Mouse (Mus musculus) stomach, embryonic 15.5 days (tissue): Measurements from ENCODE around the gene Slc27a4. TPM values are rescaled to one million over a fixed set of nuclear protein-coding genes. Genes with fewer than 3 reads are reported as not detected.

Source experiments
- ATAC-seq: fragments of 200-750 bp; cut with Nextera tagmentation; 2 replicates; pipeline ENCODE4 v1.8.0; 2017; ENCODE audit warnings: low read depth, moderate number of reproducible peaks, moderate TSS enrichment; ENCODE audit not compliant: insufficient read depth, low FRiP score
- H3K27ac ChIP-seq: fragments of 300-500 bp; sonication (generic); 2 replicates; pipeline ENCODE4 v1.5.1; 2015; ENCODE audit warnings: mild to moderate bottlenecking, inconsistent platforms
- H3K27me3 ChIP-seq: fragments of 300-500 bp; sonication (generic); replicated peaks from 2 replicates; pipeline ENCODE4 v1.6.1; 2015; ENCODE audit warnings: inconsistent platforms
- H3K36me3 ChIP-seq: fragments of 300-500 bp; sonication (generic); 2 replicates; pipeline ENCODE4 v1.6.1; 2015; ENCODE audit warnings: inconsistent platforms
- H3K4me1 ChIP-seq: fragments of 300-500 bp; sonication (generic); 2 replicates; pipeline ENCODE4 v1.6.1; 2015; ENCODE audit warnings: inconsistent platforms
- H3K4me2 ChIP-seq: fragments of 300-500 bp; sonication (generic); 2 replicates; pipeline ENCODE4 v1.6.1; 2015; ENCODE audit warnings: mild to moderate bottlenecking, inconsistent platforms
- H3K4me3 ChIP-seq: fragments of 300-500 bp; sonication (generic); replicated peaks from 2 replicates; pipeline ENCODE4 v1.5.1; 2015; ENCODE audit warnings: inconsistent platforms
- H3K9ac ChIP-seq: fragments of 300-500 bp; sonication (generic); 2 replicates; pipeline ENCODE4 v1.6.1; 2015; ENCODE audit warnings: inconsistent platforms
- H3K9me3 ChIP-seq: fragments of 300-500 bp; sonication (generic); 2 replicates; pipeline ENCODE4 v1.6.1; 2016; ENCODE audit warnings: inconsistent platforms
- WGBS: fragments of 180-500 bp; shearing (Covaris S2); methylation state at CpG from one replicate; pipeline ENCODE4 v1.1.7; 2015; 5-methylcytosine and 5-hydroxymethylcytosine counted together
- polyA plus RNA-seq: library from polyadenylated mRNA; unstranded; fragments of >200 nt; fragmentation: Nextera tagmentation; extraction: Ambion mirVana; gene quantifications from 2 replicates; pipeline ENCODE4 v1.2.1, GENCODE M21; 2015

The Slc27a4 gene
- polyA plus RNA-seq, 1 experiment from 2014 or later = 19.7 TPM

DNA sequence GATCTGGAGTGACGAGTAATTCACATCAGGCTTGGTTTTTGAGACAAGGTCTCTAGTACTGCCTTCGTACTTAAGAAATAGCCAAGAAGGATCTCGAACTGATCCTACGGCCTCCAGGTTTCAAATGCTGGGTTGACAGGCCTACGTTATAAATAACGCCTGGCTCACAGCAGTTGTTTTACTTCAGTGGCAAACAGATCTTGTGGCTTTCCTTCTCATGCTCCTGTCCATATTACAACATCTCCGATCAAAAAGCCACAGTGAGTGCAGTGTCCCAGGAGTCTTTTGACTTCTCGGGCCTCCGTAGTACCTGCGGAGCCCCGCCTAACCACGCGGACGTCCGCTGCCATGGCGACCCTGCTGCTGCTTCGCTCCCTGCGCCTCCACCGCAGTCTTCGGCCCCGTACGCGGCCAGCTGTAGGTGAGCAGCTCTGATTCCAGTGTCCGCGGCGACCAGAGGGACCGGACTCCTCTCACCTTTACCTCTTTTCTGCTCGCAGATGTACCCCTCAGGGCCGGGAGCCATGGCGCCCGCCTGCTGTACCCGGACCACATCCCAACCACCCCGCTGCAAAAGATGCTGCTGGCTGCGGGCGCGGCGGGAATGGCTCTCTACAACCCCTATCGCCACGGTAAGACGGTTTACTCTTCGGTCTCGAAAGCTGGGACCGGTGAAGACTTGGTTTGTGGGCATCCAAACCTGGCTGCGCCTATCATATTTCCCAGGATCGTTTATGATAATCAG, 14.3 kb upstream of the Slc27a4 start, which contains the start of gene Trub2:
Gene Trub2, minus strand, starts transcription at position 566 of the 745 bp plus-strand sequence.
- peak; percentile 85 for ATAC-seq
- Histone ChIP-seq H3K27me3 (no peaks in the 10 kb centered on the region), H3K9me3 (no peaks in the 10 kb centered on the region), H3K36me3 (peaks cover 31% of the 10 kb centered on the region), H3K9ac (peak within 1 kb of the TSS; percentile 54), H3K4me2 (peak within 1 kb of the TSS; percentile 87), H3K27ac (peak within 1 kb of the TSS; percentile 73), H3K4me1 (peaks cover 16% of the 10 kb centered on the region), H3K4me3 (peak within 1 kb of the TSS; percentile 65)
- under 1% methylated on average over 45 of the region's 45 CpGs for WGBS

DNA sequence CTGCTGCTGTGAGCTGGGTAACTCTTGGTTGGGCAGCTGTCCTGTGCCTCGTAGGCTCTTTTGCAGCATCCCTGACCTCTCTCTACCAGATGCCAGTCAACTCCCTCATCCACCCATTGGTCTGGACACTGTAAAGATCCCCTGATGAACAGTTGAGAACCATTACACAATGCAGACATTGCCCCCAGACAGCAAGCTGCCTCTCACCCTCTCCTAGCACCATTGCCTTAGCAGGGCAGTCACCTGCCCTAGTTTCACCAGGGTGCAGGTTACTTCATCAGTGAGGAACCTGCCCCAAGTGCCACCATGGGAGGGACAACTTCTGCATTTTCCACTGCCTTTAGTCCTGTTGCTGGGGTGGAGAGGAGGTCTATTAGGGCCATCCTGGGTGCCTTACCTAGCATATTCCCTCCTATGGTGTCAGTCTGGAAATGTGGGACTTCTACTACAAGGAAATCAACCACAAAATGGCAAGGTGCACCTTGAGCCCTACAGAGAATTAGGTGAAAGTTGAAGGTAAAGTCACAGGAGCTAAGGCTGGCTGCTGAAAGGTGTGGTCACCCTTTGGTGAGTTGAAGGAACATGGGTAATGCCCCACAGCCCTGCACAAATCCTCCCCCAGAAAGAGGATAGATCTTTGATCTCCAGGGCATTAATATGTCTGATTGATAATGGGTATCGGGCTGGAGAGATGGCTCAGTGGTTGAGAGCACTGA, 9.5 kb upstream of the Slc27a4 start:
- peaks cover 28% of the 10 kb centered on the region for H3K36me3 ChIP-seq
- no peaks in the 10 kb centered on the region for H3K9me3 ChIP-seq
- no peak overlapping the region for H3K4me2 ChIP-seq
- 0 out of 2 replicates have a peak, but pooled peaks cover 8% of the 10 kb centered on the region for H3K4me1 ChIP-seq
- no peak for ATAC-seq
- WGBS = 88% methylated on average over 2 of the region's 2 CpGs
- no peak overlapping the region for H3K27ac ChIP-seq
- H3K27me3 ChIP-seq = no peaks in the 10 kb centered on the region
- H3K4me3 ChIP-seq = no peak overlapping the region
- no peak overlapping the region for H3K9ac ChIP-seq

- Histone ChIP-seq H3K9ac (peak overlapping the region; percentile 83), H3K9me3 (no peaks in the 10 kb centered on the region), H3K27me3 (no peaks in the 10 kb centered on the region), H3K36me3 (peaks cover 24% of the 10 kb centered on the region), H3K27ac (peak overlapping the region; percentile 81), H3K4me3 (peak overlapping the region; percentile 86), H3K4me1 (peaks cover 9% of the 10 kb centered on the region; the same call in 1 of the 2 replicates), H3K4me2 (peak overlapping the region; percentile 81)
- ATAC-seq = peak; percentile 1; the same call in 1 of the 2 replicates
- under 1% methylated on average over 37 of the region's 39 CpGs for WGBS
These were observed 380 bp downstream of the Slc27a4 start for GRCm38 (mm10) chr2:29802827-29803201.

DNA sequence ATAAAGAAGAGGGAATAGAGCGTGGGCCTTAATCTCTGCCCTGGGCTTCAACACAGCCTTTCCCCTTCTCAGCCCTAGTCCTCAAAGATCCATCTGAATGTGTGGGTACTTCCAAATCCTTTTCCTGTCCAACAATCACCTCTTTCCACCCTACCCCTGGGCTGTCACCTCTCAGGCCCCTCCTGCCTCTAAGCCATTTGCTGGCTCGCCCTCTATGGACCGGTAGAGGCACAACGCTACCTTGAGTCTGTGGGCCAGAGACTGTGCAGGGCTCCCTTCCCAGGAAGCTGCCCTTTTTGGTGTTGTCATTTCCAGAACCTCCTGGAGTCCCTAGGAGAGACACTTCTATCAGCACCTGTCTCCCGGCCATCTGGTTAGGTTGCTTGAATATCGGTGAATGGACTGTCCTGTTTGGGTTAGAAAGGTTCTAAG, 982 bp downstream of the Slc27a4 start:
- Histone ChIP-seq H3K4me2 (peak overlapping the region; percentile 81), H3K36me3 (peaks cover 27% of the 10 kb centered on the region), H3K27me3 (no peaks in the 10 kb centered on the region), H3K4me1 (peaks cover 9% of the 10 kb centered on the region; the same call in 1 of the 2 replicates), H3K4me3 (peak overlapping the region; percentile 86), H3K9me3 (no peaks in the 10 kb centered on the region), H3K27ac (no peak overlapping the region), H3K9ac (peak overlapping the region; percentile 83)
- 21% methylated on average over 6 of the region's 6 CpGs for WGBS
- peak; percentile 33; the same call in 1 of the 2 replicates for ATAC-seq

GRCm38 (mm10) chr2:29815678-29816371, 13.4 kb downstream of the Slc27a4 start:
- peaks cover 10% of the 10 kb centered on the region for H3K4me1 ChIP-seq

DNA sequence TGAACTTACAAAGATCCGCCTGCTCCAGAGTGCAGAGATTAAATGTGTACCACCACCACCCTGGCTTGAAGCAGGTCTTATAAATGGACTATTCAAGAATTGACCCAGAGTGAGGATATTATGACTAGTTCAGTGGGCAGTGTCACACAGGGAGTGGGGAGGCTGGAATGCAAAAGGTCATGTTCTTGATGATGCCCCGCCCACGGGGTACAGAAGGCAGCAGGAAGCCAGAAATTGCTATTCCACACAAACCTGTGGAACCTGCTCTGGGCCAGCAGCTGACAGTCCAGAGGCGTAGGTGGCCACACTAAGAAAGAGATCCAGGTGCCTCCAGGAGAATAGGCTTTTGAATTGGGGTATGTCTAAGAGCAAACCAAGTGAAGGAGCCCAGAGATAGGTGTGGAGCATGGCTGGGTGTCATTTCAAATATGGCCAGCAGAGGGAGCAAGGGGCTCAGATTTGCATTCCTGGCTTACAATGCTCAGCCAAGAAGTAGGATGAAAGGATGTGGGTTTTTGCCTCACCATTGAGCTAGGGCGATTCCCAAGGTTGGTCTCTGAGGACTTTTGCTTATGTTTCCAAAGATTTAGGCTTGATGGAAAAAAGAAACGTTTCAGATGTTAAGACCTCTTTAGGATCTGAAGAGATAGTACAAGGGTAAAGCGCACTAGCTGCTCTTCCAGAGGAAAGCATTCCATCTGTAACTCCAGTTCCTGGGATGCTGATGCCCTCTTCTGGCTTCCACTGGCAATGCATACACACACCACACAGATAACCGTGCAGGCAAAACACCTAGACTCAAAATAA, 15.2 kb downstream of the Slc27a4 start:
- peak; percentile 71 for ATAC-seq
- Histone ChIP-seq H3K27me3 (no peaks in the 10 kb centered on the region), H3K4me3 (no peak overlapping the region), H3K9me3 (no peaks in the 10 kb centered on the region), H3K4me1 (peaks cover 14% of the 10 kb centered on the region), H3K36me3 (peaks cover 17% of the 10 kb centered on the region), H3K4me2 (peak overlapping the region; percentile 40; the same call in 1 of the 2 replicates), H3K27ac (peak overlapping the region; percentile 44; the same call in 1 of the 2 replicates), H3K9ac (no peak overlapping the region)
- WGBS = 31% methylated on average over 8 of the region's 8 CpGs

More at GRCm38 (mm10) chr2:29815678-29816371, 13.4 kb downstream of the Slc27a4 start:
- Histone ChIP-seq H3K27ac (no peak overlapping the region), H3K36me3 (peaks cover 34% of the 10 kb centered on the region), H3K4me2 (no peak overlapping the region), H3K27me3 (no peaks in the 10 kb centered on the region), H3K9me3 (no peaks in the 10 kb centered on the region), H3K4me3 (no peak overlapping the region), H3K9ac (no peak overlapping the region)
- no peak for ATAC-seq
- 85% methylated on average over 11 of the region's 11 CpGs for WGBS

GRCm38 (mm10) chr2:29819363-29819762, 16.9 kb downstream of the Slc27a4 start:
- ATAC-seq = no peak

DNA sequence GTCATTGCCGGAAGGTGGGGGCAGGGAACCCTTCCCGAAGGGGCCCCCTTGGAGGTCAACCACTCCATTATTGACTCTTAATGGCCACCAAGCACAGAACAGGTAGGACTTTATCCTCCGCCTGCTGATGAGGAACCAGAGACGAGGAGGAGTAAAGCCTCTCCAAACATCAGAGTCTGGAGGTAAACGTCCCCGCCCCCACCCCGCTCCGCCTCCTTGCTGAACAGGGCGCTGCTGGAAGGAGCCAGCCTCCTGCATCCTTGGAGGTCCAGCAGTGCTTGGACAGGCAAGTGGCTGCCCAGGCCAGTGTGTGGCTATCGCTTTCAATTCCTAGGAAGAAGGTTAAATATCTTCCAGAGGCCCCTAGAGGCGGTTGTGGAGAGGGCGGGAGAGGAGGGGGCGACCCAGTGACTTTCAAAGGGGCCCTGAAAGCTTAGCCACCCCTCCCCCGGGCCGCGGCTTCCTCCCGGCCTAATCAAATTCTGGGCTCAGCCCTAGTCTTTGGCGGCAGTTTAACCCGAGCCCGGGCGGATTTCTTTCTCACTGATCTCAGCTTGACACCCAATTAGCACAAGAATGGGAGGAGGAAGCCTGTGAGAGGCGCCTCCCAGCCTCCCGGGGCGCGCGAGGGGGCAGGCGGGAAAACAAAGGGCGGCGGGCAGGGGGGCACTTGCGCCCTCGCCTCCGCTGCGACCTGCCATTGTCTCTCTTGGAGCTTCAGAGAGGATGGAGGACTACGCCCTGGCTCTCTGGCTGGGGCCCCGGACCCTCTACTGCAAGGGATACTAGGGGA, 17.8 kb downstream of the Slc27a4 start, which contains the start of gene Urm1:
Gene Urm1, plus strand, starts transcription at position 51 of the 793 bp plus-strand sequence.
- no peaks in the 10 kb centered on the region for H3K9me3 ChIP-seq
- H3K4me1 ChIP-seq = peaks cover 14% of the 10 kb centered on the region
- peak within 1 kb of the TSS; percentile 79 for H3K4me2 ChIP-seq
- peak within 1 kb of the TSS; percentile 92 for H3K27ac ChIP-seq
- peak; percentile 69 for ATAC-seq
- H3K36me3 ChIP-seq = peaks cover 5% of the 10 kb centered on the region; the same call in 1 of the 2 replicates
- whole genome bisulfite sequencing = 1% methylated on average over 34 of the region's 35 CpGs
- H3K9ac ChIP-seq = peak within 1 kb of the TSS; percentile 45; the same call in 1 of the 2 replicates
- H3K4me3 ChIP-seq = peak within 1 kb of the TSS; percentile 47
- H3K27me3 ChIP-seq = no peaks in the 10 kb centered on the region

More at GRCm38 (mm10) chr2:29819363-29819762, 16.9 kb downstream of the Slc27a4 start:
- H3K9ac ChIP-seq = no peak overlapping the region
- no peaks in the 10 kb centered on the region for H3K27me3 ChIP-seq
- peak overlapping the region; percentile 5; the same call in 1 of the 2 replicates for H3K27ac ChIP-seq
- H3K4me3 ChIP-seq = no peak overlapping the region
- 27% methylated on average over 2 of the region's 2 CpGs for WGBS
- no peaks in the 10 kb centered on the region for H3K9me3 ChIP-seq
- H3K4me2 ChIP-seq = peak overlapping the region; percentile 79
- peaks cover 7% of the 10 kb centered on the region for H3K36me3 ChIP-seq
- H3K4me1 ChIP-seq = peaks cover 14% of the 10 kb centered on the region

GRCm38 (mm10) chr2:29826318-29826925, 24.0 kb downstream of the Slc27a4 start:
- H3K36me3 ChIP-seq = 0 out of 2 replicates have a peak, but pooled peaks cover 4% of the 10 kb centered on the region
- no peaks in the 10 kb centered on the region for H3K9me3 ChIP-seq
- H3K27me3 ChIP-seq = no peaks in the 10 kb centered on the region
- peak overlapping the region; percentile 87 for H3K4me3 ChIP-seq
- WGBS = 7% methylated on average over 11 of the region's 11 CpGs
- no peak for ATAC-seq
- H3K27ac ChIP-seq = peak overlapping the region; percentile 90
- H3K9ac ChIP-seq = peak overlapping the region; percentile 55
- H3K4me2 ChIP-seq = peak overlapping the region; percentile 70
- peaks cover 12% of the 10 kb centered on the region for H3K4me1 ChIP-seq
